Mouse (Mus musculus): ENCODE data around the gene Gm9857.

Gene Gm9857

GRCm38 (mm10) chr3:108921822-108922221 is 18.4 kb downstream of the Gm9857 start:
- no peak for DNase-seq (ENCODE audit: low read depth)

GRCm38 (mm10) chr3:108920442-108921070 is 19.7 kb downstream of the Gm9857 start:
- DNase-seq (ENCODE audit: low read depth): no peak

GRCm38 (mm10) chr3:108918852-108919251 is 21.4 kb downstream of the Gm9857 start:
- no peak for DNase-seq (ENCODE audit: low read depth)

- no peak for DNase-seq (ENCODE audit: low read depth)
Measured at GRCm38 (mm10) chr3:108917986-108918385, 22.3 kb downstream of the Gm9857 start.

- DNase-seq (ENCODE audit: low read depth): peak; percentile 6
Measured at GRCm38 (mm10) chr3:108916857-108917256, 23.4 kb downstream of the Gm9857 start.

- DNase-seq (ENCODE audit: low read depth): peak; percentile 36
Measured at GRCm38 (mm10) chr3:108915999-108916398, 24.2 kb downstream of the Gm9857 start.

GRCm38 (mm10) chr3:108911548-108912413 is 28.5 kb downstream of the Gm9857 start, which contains the start of gene Prpf38b:
TSS of gene Prpf38b (minus strand) at chr3:108911727.
- DNase-seq (ENCODE audit: low read depth): peak; percentile 97

- peak; percentile 86 for DNase-seq (ENCODE audit: low read depth)
Measured at GRCm38 (mm10) chr3:108911081-108911547, 29.1 kb downstream of the Gm9857 start.

GRCm38 (mm10) chr3:108910303-108911080 is 29.8 kb downstream of the Gm9857 start:
- no peak for DNase-seq (ENCODE audit: low read depth)

- DNase-seq (ENCODE audit: low read depth): no peak
Measured at GRCm38 (mm10) chr3:108902934-108903333, 37.3 kb downstream of the Gm9857 start.

GRCm38 (mm10) chr3:108902038-108902437 is 38.2 kb downstream of the Gm9857 start:
- DNase-seq (ENCODE audit: low read depth): peak; percentile 60

GRCm38 (mm10) chr3:108900681-108901080 is 39.6 kb downstream of the Gm9857 start:
- peak; percentile 6 for DNase-seq (ENCODE audit: low read depth)

GRCm38 (mm10) chr3:108900147-108900546 is 40.1 kb downstream of the Gm9857 start:
- no peak for DNase-seq (ENCODE audit: low read depth)

- no peak for DNase-seq (ENCODE audit: low read depth)
Measured at GRCm38 (mm10) chr3:108898640-108899039, 41.6 kb downstream of the Gm9857 start.

- no peak for DNase-seq (ENCODE audit: low read depth)
Measured at GRCm38 (mm10) chr3:108892914-108893313, 47.3 kb downstream of the Gm9857 start.

GRCm38 (mm10) chr3:108892080-108892479 is 48.2 kb downstream of the Gm9857 start:
- DNase-seq (ENCODE audit: low read depth): no peak
